Mouse (Mus musculus) bone marrow macrophage, adult 2 months (primary cell): ENCODE measurements around the gene Dlg5.

Experiments
- CTCF ChIP-seq: IDR thresholded peaks from 2 replicates; pipeline ENCODE4 v1.5.1; 2012; ENCODE audit warnings: low read depth, mild to moderate bottlenecking, low read length, moderate library complexity
- POLR2A ChIP-seq: IDR thresholded peaks from 2 replicates; pipeline ENCODE4 v1.6.1; 2012; ENCODE audit warnings: mild to moderate bottlenecking, low read depth, low read length, borderline replicate concordance

DNA sequence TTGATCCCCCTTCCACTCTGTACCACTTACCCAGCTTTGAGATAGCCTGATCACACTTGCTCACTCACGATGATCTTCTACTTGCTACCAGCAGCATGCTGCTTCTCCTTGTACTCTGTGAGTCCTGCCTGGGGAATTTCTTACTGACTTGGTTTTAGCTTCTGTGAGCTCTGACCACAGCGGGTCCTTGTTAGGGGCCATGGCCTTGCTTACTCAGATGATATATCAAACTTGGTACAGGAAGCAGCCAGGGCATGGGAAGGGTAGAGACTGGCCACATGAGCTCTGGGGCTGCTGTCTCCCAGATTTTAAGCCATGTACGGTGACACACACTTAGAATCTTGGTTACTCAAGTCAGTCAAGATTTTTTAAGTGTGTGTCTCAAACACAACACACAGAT is 156.5 kb downstream of the Dlg5 start:
- TF ChIP-seq CTCF (no peak), POLR2A (no peak)
